Comparison of ENCODE assay signal across 9 mouse cellular contexts in the genomic region with DNA sequence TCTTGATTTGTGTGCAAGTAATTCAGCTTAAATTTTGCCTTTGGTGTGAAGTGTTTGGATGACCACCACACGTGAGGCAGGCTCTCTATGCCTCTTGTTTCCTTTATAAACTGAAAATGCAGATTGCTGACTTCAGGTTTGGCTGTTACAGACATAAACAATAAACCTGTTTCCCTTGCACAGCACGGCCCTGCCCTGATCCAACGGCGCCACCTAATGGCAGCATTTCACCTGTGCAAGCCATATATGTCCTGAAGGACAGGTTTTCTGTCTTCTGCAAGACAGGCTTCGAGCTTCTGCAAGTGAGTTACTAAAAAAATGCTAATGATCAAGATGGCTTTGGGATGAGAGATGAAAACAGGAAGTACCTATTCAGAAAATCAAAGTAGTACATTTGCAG. TPM values are rescaled to one million over a fixed set of nuclear protein-coding genes. Genes with fewer than 3 reads are reported as not detected.
DNase-seq lines count a peak whose midpoint lies in the region; ATAC-seq and TF ChIP-seq lines count a peak whose summit lies in the region.
"Had no signal": no experiment of that assay in that cellular context is flagged by ENCODE, and none has a peak within 500 bp of the region (broad histone marks: within the 10 kb centered on the region; RNA-seq: fewer than 3 reads in every experiment).

No protein-coding gene starts in this region.

- peak; percentile 85 for TF ChIP-seq CTCF in cortical plate, adult 2 months (IDR thresholded peaks at IDR 0.05; ENCODE audit: extremely low read depth, insufficient read depth, low read length)
- peak; percentile 82; the same call in 1 of the 2 replicates for TF ChIP-seq CTCF in testis, adult 2 months (IDR thresholded peaks at IDR 0.05; ENCODE audit: control insufficient read depth, insufficient read depth, insufficient replicate concordance, low read depth, low read length)

- H3K27me3 ChIP-seq in heart, embryonic 11.5 days (ENCODE audit: control insufficient read depth, insufficient read depth, low read length): no peaks in the 10 kb centered on the region
- H3K27me3 ChIP-seq in heart, embryonic 10.5 days (ENCODE audit: insufficient read depth, poor library complexity, severe bottlenecking): no peaks in the 10 kb centered on the region
- no peaks in the 10 kb centered on the region for H3K27me3 ChIP-seq in testis, adult 2 months (ENCODE audit: control insufficient read depth, insufficient read depth, low read length)
- H3K27me3 ChIP-seq: megakaryocyte, embryonic 14.5 days had no signal

- H3K27ac ChIP-seq in heart, embryonic 11.5 days (ENCODE audit: low read depth, low read length): no peak overlapping the region
- H3K27ac ChIP-seq in cortical plate, adult 2 months (ENCODE audit: insufficient read depth, low read length): no peak overlapping the region
- no peak overlapping the region for H3K27ac ChIP-seq in heart, embryonic 10.5 days
- no peak overlapping the region for H3K27ac ChIP-seq in testis, adult 2 months (ENCODE audit: control insufficient read depth, insufficient read depth, low read depth, low read length)

- peaks cover 6% of the 10 kb centered on the region; the same call in 1 of the 2 replicates for H3K4me1 ChIP-seq in heart, embryonic 11.5 days (ENCODE audit: control insufficient read depth, insufficient read depth, low read length)
- H3K4me1 ChIP-seq in cortical plate, adult 2 months (ENCODE audit: control insufficient read depth, insufficient read depth, low read length): peaks cover 1% of the 10 kb centered on the region
- peaks cover 15% of the 10 kb centered on the region; the same call in 1 of the 2 replicates for H3K4me1 ChIP-seq in heart, embryonic 10.5 days
- H3K4me1 ChIP-seq in testis, adult 2 months (ENCODE audit: control insufficient read depth, insufficient read depth, low read length): no peaks in the 10 kb centered on the region

- no peak overlapping the region for H3K4me3 ChIP-seq in heart, embryonic 11.5 days (ENCODE audit: low read depth, low read length)
- H3K4me3 ChIP-seq in cortical plate, adult 2 months (ENCODE audit: insufficient read depth, low read length): no peak overlapping the region
- no peak overlapping the region for H3K4me3 ChIP-seq in heart, embryonic 10.5 days
- no peak overlapping the region for H3K4me3 ChIP-seq in testis, adult 2 months (ENCODE audit: control insufficient read depth, low read depth, low read length)
- H3K4me3 ChIP-seq: megakaryocyte, embryonic 14.5 days had no signal

- WGBS in heart, embryonic 11.5 days (ENCODE audit: insufficient replicate concordance): 28% methylated on average over 5 of the region's 5 CpGs
- WGBS in heart, embryonic 10.5 days: 26% methylated on average over 5 of the region's 5 CpGs

- ATAC-seq in heart, embryonic 11.5 days (replicated peaks; ENCODE audit: insufficient number of reproducible peaks, low FRiP score, low TSS enrichment): no peak
- peak; percentile 69; the same call in 1 of the 2 replicates for ATAC-seq in monocyte, adult 5-6 weeks (replicated peaks; ENCODE audit: insufficient number of reproducible peaks, low FRiP score, low TSS enrichment, poor library complexity, severe bottlenecking)

- no peak overlapping the region for H3K4me2 ChIP-seq in heart, embryonic 11.5 days

- peak; percentile 84 for DNase-seq in heart, adult 11 months
- peak; percentile 78 for DNase-seq in T-cell, adult 2 months (ENCODE audit: low spot score)
- DNase-seq in heart, embryonic 10.5 days (ENCODE audit: low spot score): peak; percentile 79
- DNase-seq in layer of hippocampus, adult 9-10 months (ENCODE audit: low spot score): peak; percentile 61

- no peaks in the 10 kb centered on the region for H3K9me3 ChIP-seq in heart, embryonic 11.5 days (replicated peaks; ENCODE audit: control insufficient read depth, low read length)
- H3K9me3 ChIP-seq in heart, embryonic 10.5 days: no peaks in the 10 kb centered on the region
- H3K9me3 ChIP-seq: megakaryocyte, embryonic 14.5 days had no signal

- no peak overlapping the region for H3K9ac ChIP-seq in heart, embryonic 11.5 days (ENCODE audit: low read depth, low read length)

- 0 out of 2 replicates have a peak, but pooled peaks cover 6% of the 10 kb centered on the region for H3K36me3 ChIP-seq in heart, embryonic 11.5 days (ENCODE audit: control insufficient read depth, insufficient read depth, low read length)
- peaks cover 28% of the 10 kb centered on the region for H3K36me3 ChIP-seq in heart, embryonic 10.5 days
- no peaks in the 10 kb centered on the region for H3K36me3 ChIP-seq in testis, adult 2 months (ENCODE audit: control insufficient read depth, insufficient read depth, low read length)

- TF ChIP-seq POLR2A in cortical plate, adult 2 months (IDR thresholded peaks at IDR 0.05; ENCODE audit: extremely low read depth, insufficient read depth, low read length): no peak
- no peak for TF ChIP-seq POLR2A in testis, adult 2 months (IDR thresholded peaks at IDR 0.05; ENCODE audit: control insufficient read depth, low read depth, low read length)

RNA-seq across cellular contexts. Expression of a gene that starts 5.4 kb away (rescaled TPM):
- 0.37 TPM in 1 of 2 replicates, not detected in the other for polyA plus RNA-seq in heart, embryonic 11.5 days (2014; fragmentation: Nextera tagmentation; extraction: Ambion mirVana)
- 2.4 and 2.7 TPM in 2 replicates for polyA plus RNA-seq in cortical plate, adult 2 months (2012; rRNA removed)
- 0.27 and 0.82 TPM in 2 replicates for polyA plus RNA-seq in heart, embryonic 10.5 days (2016; fragmentation: Nextera tagmentation; extraction: Ambion mirVana)
- total RNA-seq in monocyte, adult 5-6 weeks (2017): 0.32 to 0.57 TPM (median 0.49 TPM) in 3 replicates
- polyA plus RNA-seq in testis, adult 2 months (2012; rRNA removed): 0.25 TPM in 1 of 2 replicates, not detected in the other

RNA-seq across cellular contexts. Expression of a gene that starts 16.5 kb away (rescaled TPM):
- polyA plus RNA-seq in heart, embryonic 11.5 days (2014; fragmentation: Nextera tagmentation; extraction: Ambion mirVana): 129 and 155 TPM in 2 replicates
- polyA plus RNA-seq in cortical plate, adult 2 months (2012; rRNA removed): 77.7 and 84.4 TPM in 2 replicates
- 197 and 306 TPM in 2 replicates for polyA plus RNA-seq in heart, embryonic 10.5 days (2016; fragmentation: Nextera tagmentation; extraction: Ambion mirVana)
- 2.8 to 5.2 TPM (median 3.5 TPM) in 3 replicates for total RNA-seq in monocyte, adult 5-6 weeks (2017)
- 11.1 and 12.0 TPM in 2 replicates for polyA plus RNA-seq in testis, adult 2 months (2012; rRNA removed)

RNA-seq across cellular contexts. Expression of a gene that starts 19.1 kb away (rescaled TPM):
- 118 and 135 TPM in 2 replicates for polyA plus RNA-seq in heart, embryonic 11.5 days (2014; fragmentation: Nextera tagmentation; extraction: Ambion mirVana)
- 235 and 271 TPM in 2 replicates for polyA plus RNA-seq in cortical plate, adult 2 months (2012; rRNA removed)
- polyA plus RNA-seq in heart, embryonic 10.5 days (2016; fragmentation: Nextera tagmentation; extraction: Ambion mirVana): 238 and 301 TPM in 2 replicates
- 326 to 434 TPM (median 398 TPM) in 3 replicates for total RNA-seq in monocyte, adult 5-6 weeks (2017)
- polyA plus RNA-seq in testis, adult 2 months (2012; rRNA removed): 107 and 149 TPM in 2 replicates

RNA-seq across cellular contexts. Expression of a gene that starts 35.4 kb away (rescaled TPM):
- 0.19 and 0.27 TPM in 2 replicates for polyA plus RNA-seq in heart, embryonic 11.5 days (2014; fragmentation: Nextera tagmentation; extraction: Ambion mirVana)
- not detected in 2 replicates for polyA plus RNA-seq in cortical plate, adult 2 months (2012; rRNA removed)
- not detected in 2 replicates for polyA plus RNA-seq in heart, embryonic 10.5 days (2016; fragmentation: Nextera tagmentation; extraction: Ambion mirVana)
- total RNA-seq in monocyte, adult 5-6 weeks (2017): not detected in 3 replicates
- 0.10 and 0.17 TPM in 2 replicates for polyA plus RNA-seq in testis, adult 2 months (2012; rRNA removed)

RNA-seq across cellular contexts. Expression of a gene that starts 49.5 kb away (rescaled TPM):
- 75.0 and 79.4 TPM in 2 replicates for polyA plus RNA-seq in heart, embryonic 11.5 days (2014; fragmentation: Nextera tagmentation; extraction: Ambion mirVana)
- 38.4 and 38.5 TPM in 2 replicates for polyA plus RNA-seq in cortical plate, adult 2 months (2012; rRNA removed)
- 82.7 and 90.1 TPM in 2 replicates for polyA plus RNA-seq in heart, embryonic 10.5 days (2016; fragmentation: Nextera tagmentation; extraction: Ambion mirVana)
- 32.2 to 60.4 TPM (median 37.1 TPM) in 3 replicates for total RNA-seq in monocyte, adult 5-6 weeks (2017)
- polyA plus RNA-seq in testis, adult 2 months (2012; rRNA removed): 37.1 and 40.1 TPM in 2 replicates
